Mouse (Mus musculus) layer of hippocampus, postnatal 14 days (tissue): Measurements from ENCODE around the gene Gm6583. TPM values are rescaled to one million over a fixed set of nuclear protein-coding genes. Genes with fewer than 3 reads are reported as not detected.

Source experiments
- DNase-seq, 2 experiments: peaks; one replicate each; pipeline ENCODE4 v3.0.0; 2021 to 2022; ENCODE audit warnings: low spot score in 2 of 2, mixed read lengths in 1 of 2
- long read RNA-seq, 2 experiments: library from polyadenylated mRNA; stranded (forward); transcript quantifications; one replicate each; pipeline ENCODE4 v2.0.0; 2021
- total RNA-seq, 2 experiments: library from RNA; stranded (reverse); gene quantifications; 2 replicates each; pipeline ENCODE4 v1.2.3; 2021

Gene Gm6583
- total RNA-seq, result not detected
- long read RNA-seq, experiment 1, result 0 reads
- long read RNA-seq, experiment 2, result 0 reads

DNA sequence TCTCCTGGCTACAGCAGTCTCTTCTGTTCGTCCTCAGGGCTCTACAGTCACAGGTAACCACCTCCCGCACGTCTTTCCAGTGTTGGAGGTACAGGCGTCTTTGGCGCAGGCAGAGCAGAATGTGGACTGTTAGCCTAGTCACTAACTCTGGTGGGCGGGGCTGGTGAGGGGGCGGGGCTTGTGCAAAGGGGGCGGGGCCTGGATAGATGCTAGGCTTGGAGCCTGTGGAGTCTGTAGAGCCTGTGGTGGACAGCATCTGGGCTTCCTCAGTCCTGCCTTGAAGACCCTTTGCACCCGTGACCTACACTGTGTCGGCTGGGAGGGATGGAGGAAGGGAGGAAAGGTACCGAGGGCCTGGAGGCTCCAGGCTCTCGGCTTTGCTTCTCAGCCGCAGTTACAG, at the start of gene Gm6583:
Gene Gm6583, minus strand, starts transcription at position 124 of the 400 bp plus-strand sequence.
- DNase-seq, result no peak

DNA sequence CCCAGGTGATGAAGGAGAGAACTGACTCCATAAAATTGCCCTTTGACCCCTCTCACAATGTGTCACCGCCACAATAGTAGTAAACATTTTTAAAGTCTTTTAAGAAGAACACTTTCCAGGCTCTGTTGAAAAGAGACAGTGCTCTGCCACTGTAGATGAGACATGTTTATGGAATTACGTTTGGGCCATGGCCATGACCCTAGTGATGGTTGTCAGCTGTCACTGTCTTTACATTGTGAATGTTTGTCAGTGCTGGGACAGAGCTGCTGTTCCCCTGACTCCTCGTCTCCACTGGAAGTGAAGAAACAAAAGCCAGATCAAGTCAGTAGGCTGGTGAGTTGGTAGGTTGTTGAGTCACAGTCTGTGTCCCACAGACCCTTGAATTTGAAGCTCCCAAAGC, 46.6 kb upstream of the Gm6583 start:
- DNase-seq, result no peak

DNA sequence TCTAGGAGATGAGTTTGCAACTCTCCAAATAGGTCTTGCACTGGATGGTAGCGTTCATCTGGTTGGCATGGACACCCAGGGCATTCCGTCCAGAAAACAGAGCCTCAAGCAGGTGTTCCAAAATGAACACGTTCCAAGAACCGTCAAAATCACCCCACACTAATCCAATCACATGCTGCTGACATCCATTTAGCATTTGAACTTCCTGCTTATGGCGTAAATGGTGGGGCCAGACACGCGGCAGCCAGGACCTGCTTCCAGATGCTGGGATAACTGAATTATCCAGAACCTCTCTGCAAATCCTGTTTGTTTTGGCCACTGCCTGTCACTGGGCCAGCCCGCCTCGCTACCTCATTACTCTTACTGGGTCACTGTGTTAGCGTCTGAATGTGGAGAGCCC, 43.5 kb upstream of the Gm6583 start:
- DNase-seq, result no peak

DNA sequence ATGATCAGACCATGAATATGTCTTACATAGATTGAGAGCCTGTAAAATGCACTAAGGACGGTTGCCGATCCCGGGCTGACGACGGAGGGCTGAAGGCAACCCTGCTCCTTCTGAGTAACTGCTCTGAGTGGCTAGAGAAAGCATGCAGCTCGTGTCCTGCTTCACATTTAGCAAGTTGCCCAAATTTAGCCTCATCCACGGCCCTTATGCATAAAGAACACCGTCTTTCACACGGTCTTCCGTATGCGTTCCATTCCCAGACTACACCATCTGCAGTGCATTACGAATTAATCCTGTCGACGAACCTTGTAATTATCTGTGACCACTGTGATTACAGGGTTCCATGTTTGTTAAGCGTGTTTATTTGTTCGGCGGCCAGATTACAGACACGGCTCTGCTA, 40.2 kb upstream of the Gm6583 start:
- no peak for DNase-seq

DNA sequence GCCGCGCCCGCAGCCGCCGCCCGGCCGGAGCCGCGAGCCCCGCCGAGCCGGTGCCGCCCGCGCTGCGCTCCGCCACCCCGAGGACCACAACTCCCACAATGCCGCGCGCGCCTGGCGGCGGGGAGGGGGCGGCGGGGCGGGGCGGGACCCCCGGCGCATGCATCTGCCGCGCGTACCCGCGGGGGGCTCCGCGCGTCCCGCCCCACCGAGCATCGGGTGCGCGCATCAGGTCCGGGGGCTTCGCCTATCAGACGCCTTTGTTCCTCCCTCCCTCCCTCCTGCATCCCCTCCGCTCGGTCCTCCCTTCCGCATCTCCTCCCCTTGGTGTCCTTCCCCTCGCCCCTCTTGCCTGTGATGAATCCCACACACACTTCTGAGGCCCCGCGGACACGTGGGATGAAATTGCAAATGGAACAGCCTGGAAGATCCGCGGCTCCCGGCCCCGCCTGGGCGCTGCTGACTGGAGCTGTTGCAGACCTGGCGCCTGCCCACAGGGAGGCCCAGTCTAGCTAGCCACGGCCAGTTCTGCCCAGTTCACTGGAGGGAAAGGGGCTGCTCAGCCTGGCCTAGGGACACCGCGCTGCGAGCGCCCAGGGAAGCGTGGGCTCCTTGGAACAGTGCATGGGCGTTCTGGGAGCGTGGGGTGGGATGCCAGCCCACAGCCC, 39.1 kb upstream of the Gm6583 start, which contains the start of gene Asphd2:
Gene Asphd2, minus strand, starts transcription at position 88 of the 665 bp plus-strand sequence.
- peak; percentile 86 to 87 for DNase-seq

GRCm38 (mm10) chr5:112394415-112394763, 38.6 kb upstream of the Gm6583 start:
- no peak for DNase-seq

GRCm38 (mm10) chr5:112393741-112394414, 38.0 kb upstream of the Gm6583 start:
- DNase-seq, result no peak

- DNase-seq, result peak in 1 of 2 experiments; percentile 53
These were observed 36.0 kb upstream of the Gm6583 start for GRCm38 (mm10) chr5:112391676-112392323.

GRCm38 (mm10) chr5:112391002-112391401, 35.2 kb upstream of the Gm6583 start:
- DNase-seq, result no peak

DNA sequence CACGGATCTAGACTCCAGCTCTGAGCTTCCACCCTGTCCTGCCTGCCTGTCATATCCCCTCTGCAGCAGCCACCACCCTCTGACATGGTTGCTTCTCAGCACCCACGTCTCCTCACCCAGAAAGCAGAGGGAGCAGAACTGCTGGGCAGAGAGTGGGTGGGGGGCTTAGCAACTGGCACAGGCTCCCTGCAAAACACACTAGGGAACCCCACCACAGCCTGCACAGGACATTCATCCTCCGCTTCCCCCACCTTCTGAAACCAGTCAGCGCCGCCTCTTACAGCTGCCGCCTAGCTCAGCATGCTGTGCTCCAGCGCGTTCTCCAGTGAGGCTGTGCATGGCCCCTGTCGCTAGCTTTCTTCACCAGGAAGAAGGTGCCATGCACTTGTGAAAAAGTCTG, 33.5 kb upstream of the Gm6583 start:
- DNase-seq, result no peak

DNA sequence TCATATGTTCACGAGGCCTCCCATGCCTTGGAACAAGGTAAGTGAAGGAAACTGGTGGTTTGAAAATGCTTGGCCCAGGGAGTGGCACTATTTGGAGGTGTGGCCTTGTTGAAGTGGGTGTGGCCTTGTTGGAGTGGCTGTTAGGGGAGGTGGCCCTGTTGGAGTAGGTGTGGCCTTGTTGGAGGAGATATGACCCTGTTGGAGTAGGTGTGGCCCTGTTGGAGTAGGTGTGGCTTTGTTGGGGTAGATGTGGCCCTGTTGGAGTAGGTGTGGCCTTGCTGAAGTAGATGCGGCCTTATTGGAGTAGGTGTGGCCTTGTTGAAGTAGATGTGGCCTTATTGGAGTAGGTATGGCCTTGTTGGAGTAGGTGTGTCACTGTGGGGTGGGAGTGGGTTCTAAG, 30.1 kb upstream of the Gm6583 start:
- no peak for DNase-seq

DNA sequence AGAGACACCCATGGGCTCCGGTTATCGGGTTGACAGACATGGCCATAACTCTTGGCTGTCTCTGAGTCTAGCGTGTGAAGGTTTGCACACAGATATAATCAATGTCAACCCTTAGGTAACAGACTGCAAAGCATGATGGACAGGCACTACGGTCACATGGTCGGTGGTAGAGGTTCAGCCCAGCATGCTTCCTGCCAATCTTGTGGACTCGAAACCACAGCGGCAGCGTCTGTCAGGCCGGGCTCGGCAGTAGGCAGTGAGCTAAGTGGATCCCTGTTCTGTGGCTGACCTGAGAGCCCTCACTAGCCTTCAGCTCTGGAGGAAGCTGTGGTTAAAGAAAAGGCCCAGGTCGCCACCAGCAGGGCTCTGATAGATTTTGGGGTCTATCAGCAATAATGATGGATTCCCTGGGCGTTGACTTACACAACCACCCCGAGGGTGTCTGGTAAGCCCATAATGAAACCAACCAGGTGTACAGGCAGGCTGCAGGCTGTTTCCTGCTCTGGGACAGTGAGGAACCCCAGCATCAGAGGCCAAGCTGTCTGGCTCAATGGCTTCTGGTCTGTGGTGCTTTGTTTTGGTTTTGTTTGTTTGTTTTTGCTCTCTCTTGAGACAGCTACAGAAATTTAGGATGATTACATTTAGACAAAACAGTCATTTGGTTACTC, 29.1 kb upstream of the Gm6583 start:
- no peak for DNase-seq

GRCm38 (mm10) chr5:112382641-112383330, 27.0 kb upstream of the Gm6583 start:
- DNase-seq, result peak in 1 of 2 experiments; percentile 78

DNA sequence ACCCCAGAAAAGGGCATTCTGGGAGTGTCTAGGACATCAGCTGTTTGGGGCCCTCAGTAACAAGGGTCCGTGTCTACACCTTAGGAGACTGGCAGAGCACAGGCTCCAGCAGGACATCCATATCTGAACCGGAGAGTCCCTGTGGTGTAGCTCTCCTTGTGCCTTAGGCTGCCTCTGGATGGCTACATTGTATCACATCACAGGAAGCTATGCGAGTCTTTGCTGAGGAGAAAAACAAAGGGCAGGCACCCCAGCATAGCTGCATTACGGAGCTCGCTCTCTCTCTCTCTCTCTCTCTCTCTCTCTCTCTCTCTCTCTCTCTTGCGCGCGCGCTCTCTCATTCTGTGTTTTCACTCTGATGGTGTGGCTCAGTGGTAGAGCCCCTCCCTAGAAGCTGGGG, 26.2 kb upstream of the Gm6583 start:
- DNase-seq, result no peak

- no peak for DNase-seq
These were observed 25.3 kb upstream of the Gm6583 start for GRCm38 (mm10) chr5:112381154-112381553.

DNA sequence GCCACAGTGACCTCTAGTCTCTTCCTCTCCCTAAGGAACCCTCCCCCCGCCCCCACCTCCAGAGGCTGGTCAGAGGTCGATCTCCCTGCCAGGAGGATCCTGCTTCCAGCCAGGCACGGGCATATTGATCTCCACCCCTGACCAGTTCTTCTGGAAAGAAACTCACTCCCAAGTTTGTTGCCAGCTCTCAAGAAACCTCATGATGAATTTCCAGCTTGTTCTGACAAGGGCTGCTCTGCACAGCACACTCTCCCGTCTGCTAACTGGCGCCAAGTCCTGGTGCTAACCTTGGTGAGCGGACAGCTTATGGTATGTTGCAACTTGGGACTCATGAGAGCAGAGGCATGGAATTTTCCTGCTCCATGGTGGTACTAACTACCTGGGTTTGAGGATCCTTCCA, 22.9 kb upstream of the Gm6583 start:
- no peak for DNase-seq

DNA sequence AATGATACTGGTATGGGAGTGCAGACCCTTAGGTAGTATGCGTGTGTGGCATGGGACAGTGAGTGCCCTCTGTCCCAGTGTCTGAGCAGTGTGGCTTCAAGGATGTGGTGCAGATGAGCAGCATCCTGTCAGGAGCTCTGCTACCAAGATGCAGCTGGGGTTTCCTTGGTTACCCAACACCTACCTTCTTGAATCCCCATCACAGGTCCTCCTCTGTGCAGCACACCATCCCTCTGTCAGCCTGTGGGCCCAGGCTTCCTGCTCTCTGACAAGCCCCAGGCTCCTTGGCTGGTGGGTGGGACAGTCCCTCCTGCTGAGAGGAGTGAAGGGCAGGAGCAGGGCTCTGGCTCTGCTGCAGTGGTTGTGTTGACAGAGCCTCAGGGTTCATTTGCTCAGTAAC, 21.5 kb upstream of the Gm6583 start:
- DNase-seq, result no peak

DNA sequence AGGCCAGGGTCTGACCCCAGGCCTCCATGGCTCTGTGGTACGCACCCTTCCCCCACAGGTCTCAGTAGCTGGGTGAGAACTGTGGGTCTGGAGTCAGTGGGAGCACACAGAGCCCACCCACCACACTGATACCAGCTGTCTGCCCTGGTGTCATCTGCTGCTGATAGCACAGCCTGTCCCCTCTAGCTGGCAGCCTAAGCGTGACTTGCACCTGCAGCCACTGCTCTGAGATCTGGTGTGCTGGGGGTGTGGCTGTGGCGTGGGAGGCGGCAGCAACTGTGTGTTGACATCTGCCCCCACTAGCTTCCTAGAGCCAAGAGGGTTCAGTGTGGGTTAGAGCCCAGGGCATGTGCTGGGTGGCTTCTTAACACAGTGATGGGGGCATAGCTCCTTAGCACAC, 20.3 kb upstream of the Gm6583 start:
- no peak for DNase-seq

GRCm38 (mm10) chr5:112371933-112372332, 16.1 kb upstream of the Gm6583 start:
- DNase-seq, result peak; percentile 71 to 90

GRCm38 (mm10) chr5:112370236-112370813, 14.5 kb upstream of the Gm6583 start:
- no peak for DNase-seq

GRCm38 (mm10) chr5:112369326-112369725, 13.5 kb upstream of the Gm6583 start:
- no peak for DNase-seq
